Mouse (Mus musculus): Measurements from ENCODE around the gene Rsg1.
A peak's percentile ranks its signal among the peaks of the same experiment; 100 is the strongest.

Gene Rsg1

GRCm38 (mm10) chr4:141213770-141214336 is at the start of gene Rsg1:
Gene Rsg1, plus strand, starts transcription at chr4:141213956.
- DNase-seq (ENCODE audit: low read depth, low spot score), result peak; percentile 91

GRCm38 (mm10) chr4:141165744-141166292 is 47.9 kb upstream of the Rsg1 start:
- no peak for DNase-seq (ENCODE audit: low read depth, low spot score)

GRCm38 (mm10) chr4:141167156-141167555 is 46.6 kb upstream of the Rsg1 start:
- DNase-seq (ENCODE audit: low read depth, low spot score), result no peak

- DNase-seq (ENCODE audit: low read depth, low spot score), result no peak
Measured at GRCm38 (mm10) chr4:141172121-141172520, 41.6 kb upstream of the Rsg1 start.

GRCm38 (mm10) chr4:141175783-141176182 is 38.0 kb upstream of the Rsg1 start:
- DNase-seq (ENCODE audit: low read depth, low spot score), result no peak

- no peak for DNase-seq (ENCODE audit: low read depth, low spot score)
Measured at GRCm38 (mm10) chr4:141176328-141176838, 37.4 kb upstream of the Rsg1 start.

- DNase-seq (ENCODE audit: low read depth, low spot score), result no peak
Measured at GRCm38 (mm10) chr4:141178500-141178899, 35.3 kb upstream of the Rsg1 start.

- no peak for DNase-seq (ENCODE audit: low read depth, low spot score)
Measured at GRCm38 (mm10) chr4:141180831-141181230, 32.9 kb upstream of the Rsg1 start.

GRCm38 (mm10) chr4:141181981-141182380 is 31.8 kb upstream of the Rsg1 start:
- DNase-seq (ENCODE audit: low read depth, low spot score), result no peak

GRCm38 (mm10) chr4:141183932-141184331 is 29.8 kb upstream of the Rsg1 start:
- DNase-seq (ENCODE audit: low read depth, low spot score), result peak; percentile 22

- no peak for DNase-seq (ENCODE audit: low read depth, low spot score)
Measured at GRCm38 (mm10) chr4:141184426-141184825, 29.3 kb upstream of the Rsg1 start.

- DNase-seq (ENCODE audit: low read depth, low spot score), result no peak
Measured at GRCm38 (mm10) chr4:141186923-141187836, 26.6 kb upstream of the Rsg1 start.

- no peak for DNase-seq (ENCODE audit: low read depth, low spot score)
Measured at GRCm38 (mm10) chr4:141191294-141191693, 22.5 kb upstream of the Rsg1 start.

GRCm38 (mm10) chr4:141194553-141194952 is 19.2 kb upstream of the Rsg1 start:
- no peak for DNase-seq (ENCODE audit: low read depth, low spot score)

GRCm38 (mm10) chr4:141196981-141197685 is 16.6 kb upstream of the Rsg1 start:
- no peak for DNase-seq (ENCODE audit: low read depth, low spot score)

- no peak for DNase-seq (ENCODE audit: low read depth, low spot score)
Measured at GRCm38 (mm10) chr4:141197686-141198035, 16.1 kb upstream of the Rsg1 start.

- DNase-seq (ENCODE audit: low read depth, low spot score), result no peak
Measured at GRCm38 (mm10) chr4:141200906-141201305, 12.8 kb upstream of the Rsg1 start.

- no peak for DNase-seq (ENCODE audit: low read depth, low spot score)
Measured at GRCm38 (mm10) chr4:141202192-141202591, 11.6 kb upstream of the Rsg1 start.

- peak; percentile 72 for DNase-seq (ENCODE audit: low read depth, low spot score)
Measured at GRCm38 (mm10) chr4:141204580-141205061, 9.1 kb upstream of the Rsg1 start.

GRCm38 (mm10) chr4:141207081-141207480 is 6.7 kb upstream of the Rsg1 start:
- DNase-seq (ENCODE audit: low read depth, low spot score), result no peak

- no peak for DNase-seq (ENCODE audit: low read depth, low spot score)
Measured at GRCm38 (mm10) chr4:141210524-141211219, 3.1 kb upstream of the Rsg1 start.

All from 3T3-L1 (cell line).